Mouse (Mus musculus) left cerebral cortex, postnatal 14 days (tissue): ENCODE data around the gene Gm21992. TPM values are rescaled to one million over a fixed set of nuclear protein-coding genes. Genes with fewer than 3 reads are reported as not detected.
A peak's percentile ranks its signal among the peaks of the same experiment; 100 is the strongest.
"Not testable (repeated sequence)": the region's sequence is repeated elsewhere in the genome, so short reads cannot be mapped to it uniquely, and the experiment has no call there.

Source experiments
- DNase-seq, 2 experiments: peaks; one replicate each; pipeline ENCODE4 v3.0.0; 2021 to 2022; ENCODE audit warnings: low spot score in 2 of 2, mixed read lengths in 1 of 2
- intact Hi-C: fragments of 180-260 bp; cut with DNase I; formaldehyde crosslinking; loops from one replicate; pipeline ENCODE4 v1.15.1; 2025
- total RNA-seq, 2 experiments: library from RNA; stranded (reverse); gene quantifications; 2 replicates each; pipeline ENCODE4 v1.2.3; 2021

Gm21992 gene
- total RNA-seq, 2 experiments from 2014 or later = 12.9 to 19.3 TPM

DNA sequence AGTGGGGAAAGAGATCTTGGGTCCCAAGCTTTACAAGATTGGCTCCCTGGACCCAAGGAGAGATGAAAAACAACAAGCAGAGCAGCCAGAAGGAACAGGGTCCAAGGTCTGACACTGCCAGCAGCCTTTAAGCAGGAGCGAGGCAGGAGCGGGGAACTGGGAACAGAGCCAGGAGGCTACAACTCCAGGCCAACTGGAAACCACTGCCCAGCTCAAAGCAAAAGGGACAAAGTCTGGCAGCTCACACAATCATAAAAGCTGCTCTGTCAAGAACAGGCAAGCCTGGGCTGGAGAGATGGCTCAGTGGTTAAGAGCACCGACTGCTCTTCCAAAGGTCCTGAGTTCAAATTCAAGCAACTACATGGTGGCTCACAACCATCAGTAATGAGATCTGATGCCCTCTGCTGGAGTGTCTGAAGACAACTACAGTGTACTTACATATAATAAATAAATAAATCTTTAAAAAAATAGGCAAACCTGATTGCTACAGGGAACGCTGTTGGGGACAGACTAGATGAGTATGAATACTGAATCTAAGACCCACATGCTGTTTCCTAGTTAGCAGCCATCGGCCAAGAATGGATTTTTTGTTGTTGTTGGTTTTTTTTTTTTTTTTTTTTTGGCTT, 9.4 kb upstream of the Gm21992 start:
- peak; percentile 76 to 83 for DNase-seq
- intact Hi-C loops = no loop called here

- intact Hi-C loops = no loop called here
- DNase-seq = no peak
Measured at GRCm38 (mm10) chr19:4817182-4817835, 5.9 kb upstream of the Gm21992 start.

DNA sequence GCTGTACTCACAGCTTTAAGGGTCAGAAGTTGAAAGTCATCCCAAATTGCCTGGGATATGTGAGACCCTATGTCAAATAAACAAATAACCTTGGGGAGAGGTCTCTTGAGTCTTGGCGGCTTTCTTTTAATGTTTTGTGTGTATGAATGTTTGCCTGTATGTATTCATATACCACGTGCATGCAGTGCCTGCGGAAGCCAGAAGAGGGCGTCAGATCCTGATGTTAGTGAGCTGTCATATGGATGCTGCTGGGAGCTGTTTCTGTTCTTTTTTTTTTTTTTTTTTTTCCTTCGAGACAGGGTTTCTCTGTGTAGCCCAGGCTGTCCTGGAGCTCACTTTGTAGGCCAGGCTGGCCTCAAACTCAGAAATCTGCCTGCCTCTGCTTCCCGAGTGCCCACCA, 1.6 kb upstream of the Gm21992 start:
- DNase-seq = peak in 1 of 2 experiments; percentile 61
- intact Hi-C loops = no loop called here

DNA sequence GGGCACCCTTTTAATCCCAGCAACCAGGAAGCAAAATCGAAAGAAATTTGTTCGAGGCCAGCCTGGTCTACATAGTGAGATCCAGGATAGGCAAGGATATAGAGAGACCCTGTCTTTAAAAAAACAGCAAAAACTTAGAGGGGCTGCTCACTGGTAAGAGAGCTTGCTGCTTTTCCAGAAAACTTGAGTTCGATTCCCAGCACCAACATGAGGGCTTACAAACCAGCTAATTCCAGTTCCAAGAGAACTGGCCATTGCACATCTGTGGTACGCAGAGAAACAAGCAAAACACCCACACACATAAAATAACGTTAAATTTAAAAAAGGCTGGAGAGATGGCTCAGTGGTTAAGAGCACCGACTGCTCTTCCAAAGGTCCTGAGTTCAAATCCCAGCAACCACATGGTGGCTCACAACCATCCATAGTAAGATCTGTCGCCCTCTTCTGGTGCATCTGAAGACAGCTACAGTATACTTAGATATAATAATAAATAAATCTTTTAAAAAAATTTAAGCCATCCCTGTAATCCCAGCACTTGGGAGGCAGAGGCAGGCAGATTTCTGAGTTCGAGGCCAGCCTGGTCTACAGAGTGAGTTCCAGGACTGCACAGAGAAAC, 1.0 kb upstream of the Gm21992 start:
- intact Hi-C loops, DNase-seq: not testable (repeated sequence)

DNA sequence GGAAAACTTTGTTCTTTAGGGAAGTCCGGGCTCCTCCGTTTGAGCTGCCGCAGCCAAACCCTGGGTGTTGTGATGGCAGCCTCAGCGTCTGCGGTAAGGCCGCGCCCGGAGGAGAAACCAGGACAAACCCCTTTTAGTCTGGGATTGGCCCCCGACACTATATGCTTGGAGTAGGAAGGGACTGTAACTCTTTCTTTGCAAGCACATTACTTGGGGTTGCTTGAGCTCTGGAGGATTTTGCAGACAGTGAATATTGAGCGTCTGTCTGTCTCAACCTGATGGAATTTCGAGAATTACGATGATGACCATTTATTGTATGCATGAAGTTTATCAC, 464 bp upstream of the Gm21992 start:
- DNase-seq = no peak
- intact Hi-C loops = no loop called here

- intact Hi-C loops = no loop called here
- DNase-seq = no peak
Measured at GRCm38 (mm10) chr19:4810746-4811062, 708 bp downstream of the Gm21992 start.

- intact Hi-C loops = no loop called here
- DNase-seq = no peak
Measured at GRCm38 (mm10) chr19:4810309-4810708, 1.1 kb downstream of the Gm21992 start.

GRCm38 (mm10) chr19:4803283-4803682, 8.1 kb downstream of the Gm21992 start:
- intact Hi-C loops = no loop called here
- no peak for DNase-seq

GRCm38 (mm10) chr19:4802691-4803091, 8.7 kb downstream of the Gm21992 start:
- DNase-seq = no peak
- intact Hi-C loops = no loop called here

GRCm38 (mm10) chr19:4799083-4799482, 12.3 kb downstream of the Gm21992 start:
- DNase-seq = no peak
- intact Hi-C loops = no loop called here

DNA sequence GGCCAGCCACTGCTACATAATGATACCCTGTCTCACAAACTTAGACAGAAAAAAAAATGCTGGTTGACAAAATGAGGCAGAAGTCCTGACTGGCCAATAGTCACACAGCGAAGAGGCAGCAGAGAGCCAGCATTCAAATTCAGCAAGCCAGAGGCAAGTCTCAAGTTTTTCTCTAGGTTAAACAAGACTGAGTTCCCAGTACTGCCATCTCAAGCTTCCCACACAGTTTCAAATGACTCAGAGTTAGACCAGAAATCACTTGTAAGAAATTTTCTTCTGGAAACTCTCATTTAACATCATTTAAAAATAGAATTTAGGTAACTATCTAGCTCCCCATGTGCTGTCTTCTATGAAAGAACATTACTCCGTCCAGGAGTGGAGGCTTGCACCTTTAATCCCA, 13.6 kb downstream of the Gm21992 start:
- no peak for DNase-seq
- intact Hi-C loops = no loop called here

DNA sequence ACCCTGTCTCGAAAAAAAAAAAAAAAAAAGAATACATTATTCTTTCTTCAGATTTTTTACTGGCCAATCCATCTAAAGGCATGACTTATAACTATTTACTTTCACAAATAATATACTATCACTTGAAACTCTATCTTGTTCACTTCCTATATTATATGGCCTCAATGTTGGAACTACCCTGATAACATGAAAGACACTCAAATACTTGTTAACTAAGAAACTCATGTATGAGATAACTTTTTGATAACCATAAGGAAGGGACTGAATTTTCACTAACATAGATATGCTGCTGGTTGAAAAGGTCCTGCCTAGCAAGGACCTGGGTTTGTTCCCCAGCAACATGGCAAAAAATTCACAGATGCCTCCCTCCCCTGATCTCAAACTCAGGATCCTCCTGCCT, 15.5 kb downstream of the Gm21992 start:
- intact Hi-C loops = no loop called here

GRCm38 (mm10) chr19:4793831-4794422, 17.5 kb downstream of the Gm21992 start, which contains the start of gene Rbm4:
TSS of gene Rbm4 (minus strand) at chr19:4793901.
- DNase-seq = peak; percentile 99
- intact Hi-C loops = no loop called here

More for the DNA sequence above, 15.5 kb downstream of the Gm21992 start:
- DNase-seq = no peak

DNA sequence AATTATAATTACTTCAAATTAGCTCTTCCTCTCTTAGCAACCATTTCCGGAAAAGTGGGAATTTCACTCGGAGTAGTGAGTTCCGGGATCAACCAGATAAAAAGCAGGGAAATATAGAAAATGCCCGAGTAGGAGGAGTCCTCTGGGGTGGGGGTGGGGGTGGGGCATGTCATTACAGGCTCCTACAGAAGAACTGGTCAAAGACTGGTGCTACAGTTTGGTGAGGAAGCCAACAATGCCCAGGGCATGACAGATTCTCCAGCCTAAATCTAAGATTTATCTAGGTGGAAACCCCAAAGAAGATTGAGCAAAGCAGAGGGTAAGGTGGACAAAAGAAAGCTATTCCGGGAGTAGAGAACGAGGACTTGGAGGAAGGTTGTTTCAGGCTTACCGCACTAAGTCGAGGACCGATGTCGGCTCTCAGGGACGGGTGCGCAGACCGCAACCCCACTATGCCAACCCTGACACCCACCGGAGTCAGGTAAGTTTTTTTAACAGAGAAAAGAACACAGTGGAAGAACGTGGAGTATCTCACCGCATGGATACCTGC, 18.1 kb downstream of the Gm21992 start:
- intact Hi-C loops = no loop called here
- DNase-seq = no peak

GRCm38 (mm10) chr19:4786313-4786712, 25.1 kb downstream of the Gm21992 start:
- intact Hi-C loops = no loop called here
- no peak for DNase-seq

- DNase-seq = no peak
- intact Hi-C loops = no loop called here
Measured at GRCm38 (mm10) chr19:4785206-4785605, 26.2 kb downstream of the Gm21992 start.

DNA sequence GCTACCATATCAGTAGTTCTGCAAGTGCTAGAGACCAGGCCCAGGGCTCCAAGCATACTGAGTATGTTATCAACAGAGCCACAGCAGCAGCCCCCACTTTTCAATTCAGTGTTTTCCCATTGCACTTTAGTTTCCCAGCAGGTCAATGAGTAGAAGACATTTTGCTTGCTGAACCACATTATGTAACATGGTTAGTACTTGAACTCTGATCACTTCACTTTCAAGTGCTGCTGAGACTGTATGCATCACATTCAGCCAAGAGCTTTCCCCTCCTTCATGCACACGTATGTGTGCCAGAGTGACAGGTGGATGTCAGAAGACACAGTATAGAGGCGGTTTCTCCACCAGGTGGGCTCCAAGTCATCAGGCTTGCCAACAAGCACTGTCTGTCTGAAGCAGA, 28.5 kb downstream of the Gm21992 start:
- intact Hi-C loops = no loop called here
- DNase-seq = no peak

DNA sequence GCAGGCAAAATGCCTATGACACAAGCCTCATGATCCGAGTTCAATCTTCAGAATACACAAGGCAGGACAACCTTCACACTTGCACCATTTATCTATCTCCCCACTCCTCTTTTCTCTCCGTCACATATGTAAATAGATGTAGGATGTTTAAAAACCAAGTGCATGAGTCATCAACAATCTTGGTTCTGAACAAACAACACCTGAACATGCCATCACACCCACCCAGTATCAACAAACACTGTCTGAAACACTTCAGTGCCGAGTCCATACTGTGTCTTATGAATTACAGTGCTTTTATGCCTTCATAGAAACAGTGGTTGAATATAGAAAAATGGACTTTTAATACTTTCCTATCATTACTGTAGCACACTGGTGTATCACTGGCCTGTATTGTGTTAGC, 38.6 kb downstream of the Gm21992 start:
- intact Hi-C loops = no loop called here
- DNase-seq = no peak

DNA sequence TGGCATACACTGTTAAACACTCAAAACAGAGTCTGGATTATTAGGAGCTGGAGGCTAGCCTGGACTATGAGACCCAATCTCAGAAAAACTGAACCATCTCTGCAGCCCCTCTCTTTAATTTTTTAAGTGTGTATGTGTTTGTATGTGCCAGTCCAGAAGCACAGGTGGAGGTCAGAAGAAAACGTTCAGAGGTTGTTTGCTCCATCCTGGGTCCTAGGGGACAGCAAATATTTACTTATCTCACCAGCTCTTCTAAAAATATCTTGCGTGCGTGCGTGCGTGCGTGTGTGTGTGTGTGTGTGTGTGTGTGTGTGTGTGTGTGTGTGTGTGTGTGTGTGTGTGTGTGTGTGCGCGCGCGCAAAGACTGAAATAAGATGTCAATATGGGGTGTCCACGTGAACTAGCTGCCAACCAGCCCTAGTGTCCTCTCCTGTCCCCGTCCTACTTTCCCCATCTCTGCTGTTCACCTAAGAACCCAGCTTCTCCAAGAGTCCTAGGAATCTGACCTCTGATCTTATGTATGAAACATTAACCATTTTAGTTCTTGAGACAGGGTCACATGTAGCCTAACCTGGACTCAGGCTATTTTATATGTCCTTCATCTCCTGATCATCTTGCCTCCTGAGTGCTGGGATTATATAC, 43.8 kb downstream of the Gm21992 start:
- DNase-seq = no peak
- intact Hi-C loops = no loop called here

DNA sequence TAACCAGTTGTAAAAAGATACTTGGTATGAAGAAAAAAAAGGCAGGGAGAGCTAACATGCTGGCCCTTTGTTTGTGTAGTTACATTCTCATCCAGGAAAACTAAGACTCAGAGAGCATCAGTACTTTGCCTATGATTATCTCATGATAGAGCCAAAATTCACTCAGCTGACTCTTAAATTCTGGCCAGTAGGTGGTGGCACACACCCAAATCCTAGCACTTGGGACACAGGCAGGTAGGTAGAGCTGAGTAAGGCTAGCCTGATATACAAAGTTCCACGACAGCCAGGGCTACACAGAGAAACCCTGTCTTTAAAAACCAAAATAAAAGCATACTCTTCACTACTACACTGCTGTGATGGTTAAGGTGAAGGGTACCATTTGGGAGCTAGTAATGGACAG, 48.5 kb downstream of the Gm21992 start:
- no peak for DNase-seq
- intact Hi-C loops = no loop called here
